Mouse (Mus musculus): ENCODE data around the gene Aars.

- TF ChIP-seq POLR2A (IDR thresholded peaks at IDR 0.05; ENCODE audit: borderline replicate concordance, extremely low read depth, low read depth, low read length) (no peak), CTCF (IDR thresholded peaks at IDR 0.05; ENCODE audit: insufficient read depth, low read length) (no peak)
Measured at GRCm38 (mm10) chr8:111056691-111057293, 23.8 kb downstream of the Aars start.

All from lung, adult 2 months (tissue).